Mouse (Mus musculus) CH12.LX (cell line): ENCODE measurements around the gene Spc24. TPM values are rescaled to one million over a fixed set of nuclear protein-coding genes. Genes with fewer than 3 reads are reported as not detected.

Source experiments
- DNase-seq: peaks from one replicate; pipeline ENCODE4 v3.0.0-alpha.2; 2013; ENCODE audit errors: extremely low read depth
- H3K27ac ChIP-seq: 2 replicates; pipeline ENCODE4 v1.5.1; 2012; ENCODE audit warnings: low read depth, mild to moderate bottlenecking, control low read depth, moderate library complexity; ENCODE audit not compliant: insufficient read depth
- H3K27me3 ChIP-seq: replicated peaks from 2 replicates; pipeline ENCODE3; 2012; ENCODE audit warnings: inconsistent platforms
- H3K36me3 ChIP-seq, 2 experiments: replicated peaks in 1 of 2; 2 replicates each; pipeline versions ENCODE3 to v1.6.1; 2012; ENCODE audit warnings: inconsistent platforms in 1 of 2, low read length in 1 of 2, mild to moderate bottlenecking in 1 of 2, mixed read lengths in 1 of 2, moderate library complexity in 1 of 2; ENCODE audit not compliant: control insufficient read depth in 1 of 2, insufficient read depth in 1 of 2
- H3K4me1 ChIP-seq, 2 experiments: 2 replicates each; pipeline ENCODE4 v1.6.1; 2012; ENCODE audit warnings: inconsistent platforms in 1 of 2, moderate library complexity in 1 of 2; ENCODE audit not compliant: insufficient read depth in 2 of 2, control insufficient read depth in 1 of 2
- H3K4me2 ChIP-seq: 2 replicates; pipeline ENCODE4 v1.6.1; 2012; ENCODE audit warnings: low read depth, mild to moderate bottlenecking, control low read depth; ENCODE audit not compliant: poor library complexity, insufficient read depth, severe bottlenecking
- H3K4me3 ChIP-seq, 3 experiments: fragments of 150-350 bp in 1 of 3; sonication (generic) in 1 of 3; replicated peaks in 1 of 3; 2 replicates each; pipeline versions ENCODE3 to v1.5.1; 2011 to 2012; ENCODE audit warnings: low read depth in 2 of 3, low read length in 2 of 3, mild to moderate bottlenecking in 2 of 3, moderate library complexity in 2 of 3, control low read depth in 1 of 3, improper control_type of control experiment in 1 of 3, inconsistent platforms in 1 of 3, mixed read lengths in 1 of 3; ENCODE audit not compliant: poor library complexity in 1 of 3
- H3K79me2 ChIP-seq: replicated peaks from 2 replicates; pipeline ENCODE4 v1.6.1; 2012; ENCODE audit warnings: mild to moderate bottlenecking, moderate library complexity; ENCODE audit not compliant: control insufficient read depth, poor library complexity, insufficient read depth, severe bottlenecking; ENCODE audit errors: extremely low read depth
- H3K9ac ChIP-seq: 2 replicates; pipeline ENCODE4 v1.6.1; 2012; ENCODE audit warnings: low read depth, mild to moderate bottlenecking, control low read depth, moderate library complexity; ENCODE audit not compliant: insufficient read depth
- H3K9me3 ChIP-seq: replicated peaks from 2 replicates; pipeline ENCODE3; 2012; ENCODE audit warnings: low read length, inconsistent platforms, mixed read lengths
- CHD1 ChIP-seq: IDR thresholded peaks from 2 replicates; pipeline ENCODE4 v1.6.1; 2012; ENCODE audit warnings: low read depth, low read length, improper control_type of control experiment, inconsistent platforms
- CHD2 ChIP-seq: IDR thresholded peaks from 2 replicates; pipeline ENCODE4 v1.6.1; 2011; ENCODE audit warnings: low read length, improper control_type of control experiment
- CTCF ChIP-seq, 2 experiments: IDR thresholded peaks in 1 of 2; conservative IDR thresholded peaks in 1 of 2; 2 replicates each; pipeline ENCODE4 v1.5.1; 2011 to 2012; ENCODE audit warnings: low read depth in 2 of 2, low read length in 2 of 2, improper control_type of control experiment in 1 of 2, inconsistent platforms in 1 of 2, mild to moderate bottlenecking in 1 of 2, moderate library complexity in 1 of 2
- EP300 ChIP-seq: IDR thresholded peaks from 2 replicates; pipeline ENCODE4 v1.6.1; 2011; ENCODE audit warnings: low read length, improper control_type of control experiment
- GABPA ChIP-seq: IDR thresholded peaks from 2 replicates; pipeline ENCODE4 v1.6.1; 2012; ENCODE audit warnings: low read depth, low read length, improper control_type of control experiment, inconsistent platforms; ENCODE audit not compliant: insufficient replicate concordance
- IRF4 ChIP-seq: IDR thresholded peaks from 2 replicates; pipeline ENCODE4 v1.6.1; 2014; ENCODE audit warnings: low read depth, mild to moderate bottlenecking, inconsistent platforms, low read length, improper control_type of control experiment
- JUN ChIP-seq: IDR thresholded peaks from 2 replicates; pipeline ENCODE4 v1.6.1; 2011; ENCODE audit warnings: low read depth, mild to moderate bottlenecking, low read length, improper control_type of control experiment, moderate library complexity; ENCODE audit not compliant: insufficient read depth
- MAZ ChIP-seq: IDR thresholded peaks from 2 replicates; pipeline ENCODE4 v1.6.1; 2012; ENCODE audit warnings: low read depth, mild to moderate bottlenecking, inconsistent platforms, low read length, improper control_type of control experiment, moderate library complexity
- MEF2A ChIP-seq: IDR thresholded peaks from 2 replicates; pipeline ENCODE4 v1.6.1; 2014; ENCODE audit warnings: low read depth, mild to moderate bottlenecking, inconsistent platforms, low read length, improper control_type of control experiment, borderline replicate concordance
- MXI1 ChIP-seq: IDR thresholded peaks from 2 replicates; pipeline ENCODE4 v1.6.1; 2011; ENCODE audit warnings: mild to moderate bottlenecking, low read depth, low read length, improper control_type of control experiment
- MYC ChIP-seq: IDR thresholded peaks from 2 replicates; pipeline ENCODE4 v1.6.1; 2011; ENCODE audit warnings: low read depth, mild to moderate bottlenecking, improper control_type of control experiment, low read length
- NRF1 ChIP-seq: IDR thresholded peaks from 2 replicates; pipeline ENCODE4 v1.6.1; 2014; ENCODE audit warnings: low read depth, mild to moderate bottlenecking, inconsistent platforms, low read length, improper control_type of control experiment, moderate library complexity
- PAX5 ChIP-seq: IDR thresholded peaks from 2 replicates; pipeline ENCODE4 v1.6.1; 2012; ENCODE audit warnings: low read length, inconsistent platforms, mixed read lengths
- POLR2A ChIP-seq: IDR thresholded peaks from 2 replicates; pipeline ENCODE4 v1.6.1; 2011; ENCODE audit warnings: low read depth, mild to moderate bottlenecking, improper control_type of control experiment, low read length
- RAD21 ChIP-seq: IDR thresholded peaks from 2 replicates; pipeline ENCODE4 v1.6.1; 2011; ENCODE audit warnings: low read depth, mild to moderate bottlenecking, low read length, improper control_type of control experiment, moderate library complexity
- SIN3A ChIP-seq: IDR thresholded peaks from 2 replicates; pipeline ENCODE4 v1.6.1; 2012; ENCODE audit warnings: low read length, improper control_type of control experiment, inconsistent platforms
- SMC3 ChIP-seq: IDR thresholded peaks from 2 replicates; pipeline ENCODE4 v1.6.1; 2011; ENCODE audit warnings: low read depth, low read length, improper control_type of control experiment
- USF2 ChIP-seq: conservative IDR thresholded peaks from 2 replicates; pipeline ENCODE4 v1.6.1; 2011; ENCODE audit warnings: low read depth, low read length, improper control_type of control experiment
- ZC3H11A ChIP-seq: IDR thresholded peaks from 2 replicates; pipeline ENCODE4 v1.6.1; 2012; ENCODE audit warnings: low read depth, mild to moderate bottlenecking, inconsistent platforms, low read length, improper control_type of control experiment
- ZMIZ1 ChIP-seq: IDR thresholded peaks from 2 replicates; pipeline ENCODE4 v1.6.1; 2012; ENCODE audit warnings: low read depth, mild to moderate bottlenecking, inconsistent platforms, low read length, improper control_type of control experiment
- ZNF384 ChIP-seq: IDR thresholded peaks from 2 replicates; pipeline ENCODE4 v1.6.1; 2012; ENCODE audit warnings: low read depth, low read length, improper control_type of control experiment, inconsistent platforms
- dilution Hi-C: fragments of 300-500 bp; cut with MboI; formaldehyde crosslinking; loops from 2 replicates; pipeline ENCODE4 v1.14.3; 2020; ENCODE audit warnings: low sequenced_read_pairs; ENCODE audit not compliant: extremely low pct_unique_long_range_greater_than_20kb, extremely low pct_ligation_motif_present
- in situ Hi-C: fragments of 300-500 bp; cut with MboI; formaldehyde crosslinking; loops from 3 replicates; pipeline ENCODE4 v1.14.3; 2019; ENCODE audit warnings: low sequenced_read_pairs, low pct_ligation_motif_present, low pct_unique_long_range_greater_than_20kb, mixed read lengths
- polyA plus RNA-seq: library from polyadenylated mRNA; unstranded; fragments of >175 nt; gene quantifications from 2 replicates; pipeline ENCODE4 v1.2.1, GENCODE M21; 2012; ENCODE audit warnings: low read depth; ENCODE audit not compliant: insufficient read length
- total RNA-seq, 2 experiments: library from RNA; depleted of rRNA; stranded (reverse); fragments of 300-350 nt in 1 of 2; fragments of >200 nt in 1 of 2; gene quantifications; 2 replicates each; pipeline ENCODE4 v1.2.3; 2012 to 2014

Spc24 gene
- total and polyA plus RNA-seq, 3 experiments: 74.3 to 83.2 (median 82.7) TPM

- in situ Hi-C loops: no loop called here
- dilution Hi-C loops: no loop called here
- H3K4me2 ChIP-seq: no peak overlapping the region
Measured at GRCm38 (mm10) chr9:21764084-21764999, 4.2 kb upstream of the Spc24 start.

GRCm38 (mm10) chr9:21762135-21762534 lies 2.0 kb upstream of the Spc24 start:
- Histone ChIP-seq H3K9me3 (no peaks in the 10 kb centered on the region), H3K36me3 (peaks cover 3 to 9% of the 10 kb centered on the region in 2 experiments), H3K27ac (no peak overlapping the region), H3K4me3 (no peak overlapping the region), H3K79me2 (peaks cover 14% of the 10 kb centered on the region; the same call in 1 of the 2 replicates), H3K4me2 (no peak overlapping the region), H3K27me3 (no peaks in the 10 kb centered on the region), H3K4me1 (peaks cover 4 to 27% of the 10 kb centered on the region in 2 experiments), H3K9ac (no peak overlapping the region)
- no peak for TF ChIP-seq MYC
- TF ChIP-seq JUN: no peak
- no peak for TF ChIP-seq ZNF384
- no peak for TF ChIP-seq ZMIZ1
- TF ChIP-seq EP300: no peak
- no peak for TF ChIP-seq SIN3A
- no peak for TF ChIP-seq GABPA
- TF ChIP-seq MEF2A: no peak
- no peak for TF ChIP-seq CHD1
- no peak for TF ChIP-seq PAX5
- no peak for TF ChIP-seq RAD21
- no peak for TF ChIP-seq CTCF (conservative IDR thresholded peaks at IDR 0.05 in 1 of 2, IDR thresholded peaks at IDR 0.05 in 1 of 2; ENCODE audit: low read depth in 2 of 2, low read length in 2 of 2)
- TF ChIP-seq CHD2: no peak
- TF ChIP-seq USF2: no peak
- TF ChIP-seq NRF1: no peak
- no peak for TF ChIP-seq ZC3H11A
- dilution Hi-C loops (no loop called here), in situ Hi-C loops (no loop called here)
- no peak for DNase-seq

More at GRCm38 (mm10) chr9:21764084-21764999, 4.2 kb upstream of the Spc24 start:
- Histone ChIP-seq H3K36me3 (no peaks in the 10 kb centered on the region), H3K9ac (no peak overlapping the region), H3K4me3 (no peak overlapping the region), H3K27me3 (no peaks in the 10 kb centered on the region), H3K79me2 (peaks cover 5% of the 10 kb centered on the region; the same call in 1 of the 2 replicates), H3K27ac (no peak overlapping the region), H3K4me1 (peaks cover 0 to 6% of the 10 kb centered on the region in 2 experiments; a peak in 3 of 4 replicates), H3K9me3 (no peaks in the 10 kb centered on the region)
- DNase-seq: no peak
- TF ChIP-seq CTCF (conservative IDR thresholded peaks at IDR 0.05 in 1 of 2, IDR thresholded peaks at IDR 0.05 in 1 of 2; ENCODE audit: low read depth in 2 of 2, low read length in 2 of 2) (peak in 1 of 2 experiments; percentile 14; a peak in 2 of 4 replicates), MEF2A (no peak), ZNF384 (peak; percentile 30; the same call in 1 of the 2 replicates), MAZ (no peak), POLR2A (no peak), MXI1 (no peak), IRF4 (no peak), SMC3 (peak; percentile 4; the same call in 1 of the 2 replicates), ZMIZ1 (no peak)
